Mouse (Mus musculus): Measurements from ENCODE around the gene Vwa8.

Gene Vwa8

GRCm38 (mm10) chr14:79109375-79109774 is 260.5 kb downstream of the Vwa8 start:
- DNase-seq = no peak

DNA sequence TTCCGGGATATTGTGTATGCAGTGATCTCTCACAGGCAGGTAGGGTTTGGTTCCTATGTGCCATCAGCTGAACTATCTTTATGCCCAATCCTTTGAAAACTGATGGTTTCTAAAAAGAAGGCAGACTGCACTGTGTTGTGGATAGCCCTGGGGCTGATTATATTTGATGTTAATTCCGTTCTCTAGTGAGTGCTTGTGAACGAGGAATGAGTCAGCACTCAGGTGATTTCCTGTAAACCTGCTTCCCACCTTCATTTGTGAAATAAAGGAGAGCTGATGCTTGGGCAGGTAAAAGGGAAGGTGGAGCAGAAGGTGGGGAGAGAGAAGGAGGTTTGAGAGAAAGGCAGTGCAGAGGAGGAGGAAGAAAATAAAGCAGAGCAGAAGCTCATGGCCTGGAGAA is 261.2 kb downstream of the Vwa8 start:
- no peak for DNase-seq

DNA sequence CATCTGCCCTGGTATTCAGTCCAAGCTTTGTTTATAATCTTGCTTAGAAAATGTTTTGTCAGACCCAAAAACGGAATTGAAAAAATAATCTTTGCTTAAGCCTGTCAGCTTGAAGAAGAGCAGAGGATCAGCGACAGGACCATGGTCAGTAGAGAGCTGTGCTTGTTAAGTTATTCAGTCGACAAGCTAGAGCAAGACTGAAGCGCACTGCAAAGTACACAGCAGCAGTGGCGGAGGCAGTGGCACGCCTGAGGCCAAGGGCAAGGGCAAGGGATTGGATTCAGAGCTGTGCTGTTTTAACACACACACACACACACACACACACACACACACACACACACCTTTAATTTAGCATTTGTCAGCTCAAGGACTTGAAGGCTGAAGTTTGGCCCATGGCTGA is 263.2 kb downstream of the Vwa8 start:
- no peak for DNase-seq

- no peak for DNase-seq
Observed at GRCm38 (mm10) chr14:79114526-79115383, 265.9 kb downstream of the Vwa8 start.

DNA sequence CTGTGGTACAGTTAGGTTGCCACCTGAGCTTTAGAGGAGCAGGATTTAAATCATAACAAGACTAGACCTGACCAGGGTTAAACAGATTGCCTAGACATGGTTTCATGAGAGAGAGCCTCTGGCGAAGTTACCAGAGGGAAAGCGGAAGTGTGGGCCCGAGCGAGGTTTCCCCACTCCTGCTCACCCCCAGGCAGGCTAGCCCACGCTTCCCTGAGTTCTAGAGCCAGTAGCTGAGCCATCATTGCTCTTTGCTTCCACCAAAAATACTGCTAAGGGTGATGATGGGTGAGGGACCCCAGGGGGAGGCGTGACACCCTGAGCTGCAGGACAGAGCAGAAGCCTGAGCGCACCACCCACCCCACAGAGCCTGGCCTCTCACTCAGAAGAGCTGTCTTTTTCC is 269.6 kb downstream of the Vwa8 start:
- DNase-seq = no peak

DNA sequence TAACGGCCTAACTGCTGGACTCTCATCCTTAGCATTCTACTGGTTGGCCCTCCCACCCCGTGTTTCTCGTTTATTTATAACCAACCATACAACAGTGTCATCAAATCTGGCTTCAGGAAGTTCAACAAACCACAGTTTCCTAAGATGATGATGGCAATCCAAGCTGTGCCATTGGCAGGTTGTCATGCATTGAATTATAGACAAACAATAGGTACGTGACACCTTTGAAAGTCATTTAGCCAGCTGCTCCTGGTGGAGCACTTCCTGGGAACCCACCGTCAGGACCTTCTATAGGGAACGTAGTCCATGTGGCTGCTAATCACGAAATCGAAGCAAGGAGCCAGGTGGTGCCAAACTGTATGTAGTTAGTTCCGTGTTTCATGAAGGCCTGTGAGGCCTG is 270.5 kb downstream of the Vwa8 start:
- DNase-seq = peak; percentile 47

- no peak for DNase-seq
Observed at GRCm38 (mm10) chr14:79120681-79121080, 271.8 kb downstream of the Vwa8 start.

GRCm38 (mm10) chr14:79123466-79123865 is 274.6 kb downstream of the Vwa8 start:
- no peak for DNase-seq

DNA sequence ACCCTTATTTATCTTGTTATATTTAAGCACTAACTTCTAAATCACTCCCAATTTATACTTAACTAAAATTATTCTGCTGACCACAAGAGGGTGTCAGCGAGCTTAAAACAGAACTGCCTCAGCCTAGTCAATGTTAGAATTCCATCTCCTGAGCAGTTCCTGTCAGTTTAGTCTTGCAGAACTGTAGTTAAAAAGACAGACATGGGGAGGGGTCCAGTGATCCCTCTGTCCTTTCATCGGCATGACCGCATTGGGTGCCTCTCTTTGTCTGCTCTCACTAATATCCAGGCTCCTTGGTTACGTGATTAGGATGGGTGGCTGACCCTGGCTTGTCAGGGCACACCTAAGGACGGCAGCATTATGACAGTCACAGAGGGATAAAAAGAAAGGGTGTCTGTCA is 275.8 kb downstream of the Vwa8 start:
- peak; percentile 67 for DNase-seq

DNA sequence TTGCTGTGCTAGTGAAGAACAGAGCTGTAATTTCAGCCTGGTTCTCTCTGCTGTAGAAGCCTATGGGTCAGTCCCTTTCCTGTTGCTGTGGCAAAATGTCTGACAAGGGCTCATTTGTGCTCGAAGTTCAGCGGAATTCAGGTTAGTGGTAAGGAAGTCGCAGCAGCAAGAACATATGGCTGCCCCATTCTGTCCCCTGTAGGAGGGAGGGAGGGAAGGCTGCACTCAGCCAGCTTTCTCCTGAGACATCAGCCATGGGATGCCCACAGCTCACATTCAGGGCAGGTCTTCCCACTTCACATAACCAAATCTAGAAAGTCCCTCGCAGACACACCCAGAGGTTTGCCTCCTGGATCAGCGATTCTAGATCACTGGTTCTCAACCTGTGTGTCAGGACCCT is 277.3 kb downstream of the Vwa8 start:
- DNase-seq = no peak

DNA sequence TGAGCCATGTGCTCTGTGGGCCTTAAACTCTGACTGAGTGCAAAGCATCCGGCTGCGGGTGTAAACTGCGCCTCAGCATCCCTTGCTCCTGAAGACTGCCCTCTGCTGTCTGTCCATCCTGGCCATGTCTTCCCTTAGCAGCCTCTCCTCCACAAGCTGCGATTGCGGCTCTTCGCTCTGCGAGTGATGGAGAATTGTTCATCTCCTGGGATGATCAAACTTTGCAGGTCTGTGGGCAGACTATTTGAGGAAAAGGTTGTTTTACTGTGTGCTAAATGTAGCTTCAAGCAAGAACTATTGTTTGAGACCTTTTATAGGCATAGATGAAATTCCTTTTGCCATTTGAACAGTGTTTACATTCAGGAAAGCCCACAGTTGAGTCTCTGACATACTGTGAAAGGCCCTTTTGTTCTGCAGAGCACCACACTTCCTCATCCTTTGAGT is 286.1 kb downstream of the Vwa8 start:
- peak; percentile 72 for DNase-seq

DNA sequence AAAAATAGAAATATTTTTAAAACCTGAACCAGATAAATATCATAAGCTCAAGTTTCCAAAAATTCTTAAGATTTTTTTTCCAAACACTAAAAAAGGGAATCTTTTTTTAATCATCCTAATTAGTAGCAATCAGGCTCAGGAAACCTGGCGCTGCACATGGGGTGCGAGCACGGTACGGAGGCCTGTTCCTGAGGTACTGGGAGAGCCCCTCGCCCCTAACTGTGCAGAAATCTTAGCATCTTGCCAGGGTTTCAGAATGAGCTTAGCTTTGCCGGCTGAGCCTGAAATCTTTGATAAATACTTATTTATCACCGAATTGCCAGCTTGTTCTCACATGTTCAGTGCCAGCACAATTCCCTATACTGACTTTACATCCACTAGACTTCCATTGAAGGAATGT is 286.6 kb downstream of the Vwa8 start:
- no peak for DNase-seq

- no peak for DNase-seq
Observed at GRCm38 (mm10) chr14:79136585-79136984, 287.7 kb downstream of the Vwa8 start.

DNA sequence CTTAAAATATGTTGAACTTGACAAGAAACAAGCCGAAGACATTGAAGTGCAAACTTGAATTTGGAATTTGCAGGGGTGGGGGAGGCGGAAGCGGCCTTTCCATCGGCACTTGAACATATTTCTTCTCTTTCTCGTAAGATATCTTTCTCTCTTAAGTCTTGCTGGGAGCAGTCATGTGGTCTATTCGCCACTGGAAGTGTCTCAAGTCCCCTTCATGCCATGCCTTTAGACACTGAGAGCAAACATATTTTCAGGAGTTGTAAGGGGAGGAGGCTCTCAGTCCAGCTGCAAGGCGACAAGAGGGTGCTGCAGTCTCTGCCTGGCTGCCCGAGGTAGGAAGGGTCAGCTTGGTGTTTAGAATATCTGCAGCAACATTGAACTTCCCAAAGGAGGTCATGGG is 288.2 kb downstream of the Vwa8 start:
- peak; percentile 57 for DNase-seq

DNA sequence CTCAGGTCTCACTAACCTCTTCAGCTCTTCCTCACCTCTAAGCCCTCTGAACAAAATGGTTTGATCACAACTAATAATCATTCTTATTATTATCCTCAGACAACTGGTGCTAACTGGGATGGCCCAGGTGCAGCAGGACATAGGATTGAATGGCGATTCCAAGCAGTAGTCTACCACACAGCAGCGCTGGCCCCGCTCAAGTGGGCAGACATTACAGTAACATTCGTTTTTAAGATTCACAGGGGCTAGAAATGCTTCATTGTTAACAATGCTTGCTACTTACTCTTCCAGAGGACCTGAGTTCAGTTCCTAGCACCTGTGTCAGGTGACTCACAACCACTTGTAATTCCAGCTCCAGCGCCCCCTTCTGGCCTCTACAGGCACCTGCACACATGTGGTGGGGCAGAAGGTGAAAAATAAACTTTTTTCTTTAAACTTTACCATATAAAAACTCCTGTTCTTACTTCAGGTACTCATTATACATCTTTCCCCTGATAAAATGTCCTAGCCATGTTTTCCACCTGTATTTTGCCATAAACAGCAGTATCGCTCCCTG is 290.3 kb downstream of the Vwa8 start:
- no peak for DNase-seq

DNA sequence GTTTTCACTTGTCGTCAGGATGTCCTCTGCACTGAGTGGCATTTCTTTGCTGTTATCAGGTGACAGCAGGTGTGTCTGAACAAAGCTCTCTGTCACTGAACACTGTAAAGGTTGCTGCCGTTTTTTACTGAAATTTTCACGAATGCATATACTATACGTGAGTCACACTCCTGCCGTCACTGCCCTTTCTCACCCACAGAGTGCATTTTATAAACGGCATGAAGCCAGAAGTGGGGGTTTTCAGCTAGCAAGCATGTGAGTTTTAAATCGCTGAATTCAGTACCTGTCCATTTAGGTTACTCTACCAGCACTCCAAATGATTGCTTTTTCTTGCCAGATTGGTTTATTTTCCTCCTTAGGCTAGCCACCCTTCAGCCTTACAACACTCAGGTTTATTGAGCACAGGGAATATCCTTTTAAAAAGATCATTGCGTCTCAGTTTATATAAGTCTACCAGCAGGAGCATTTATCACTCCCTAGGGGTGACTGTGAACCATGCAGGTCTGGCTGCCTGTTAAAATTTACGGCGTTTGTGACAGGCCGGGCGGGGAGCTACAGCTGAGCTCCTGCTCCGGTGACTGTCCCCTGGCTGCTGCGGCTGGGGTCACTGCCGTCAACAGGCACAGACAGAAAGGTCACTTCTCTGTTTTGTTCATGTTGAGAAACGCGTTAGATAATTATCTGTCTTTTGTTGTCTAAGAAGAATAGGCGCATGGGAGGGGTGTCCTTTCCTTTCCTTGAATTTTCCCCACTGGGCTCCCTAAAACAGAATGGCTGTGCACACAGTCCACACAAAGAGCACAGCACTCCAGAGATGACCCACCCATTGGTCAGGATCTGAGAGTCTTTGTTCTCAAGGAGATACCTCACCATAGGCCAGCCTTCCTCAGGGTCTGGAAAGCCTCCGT is 291.3 kb downstream of the Vwa8 start:
- peak; percentile 59 for DNase-seq

- DNase-seq = peak; percentile 39
Observed at GRCm38 (mm10) chr14:79140826-79141219, 292.0 kb downstream of the Vwa8 start.

- no peak for DNase-seq
Observed at GRCm38 (mm10) chr14:79142342-79142741, 293.5 kb downstream of the Vwa8 start.

- DNase-seq = no peak
Observed at GRCm38 (mm10) chr14:79143696-79144095, 294.8 kb downstream of the Vwa8 start.

DNA sequence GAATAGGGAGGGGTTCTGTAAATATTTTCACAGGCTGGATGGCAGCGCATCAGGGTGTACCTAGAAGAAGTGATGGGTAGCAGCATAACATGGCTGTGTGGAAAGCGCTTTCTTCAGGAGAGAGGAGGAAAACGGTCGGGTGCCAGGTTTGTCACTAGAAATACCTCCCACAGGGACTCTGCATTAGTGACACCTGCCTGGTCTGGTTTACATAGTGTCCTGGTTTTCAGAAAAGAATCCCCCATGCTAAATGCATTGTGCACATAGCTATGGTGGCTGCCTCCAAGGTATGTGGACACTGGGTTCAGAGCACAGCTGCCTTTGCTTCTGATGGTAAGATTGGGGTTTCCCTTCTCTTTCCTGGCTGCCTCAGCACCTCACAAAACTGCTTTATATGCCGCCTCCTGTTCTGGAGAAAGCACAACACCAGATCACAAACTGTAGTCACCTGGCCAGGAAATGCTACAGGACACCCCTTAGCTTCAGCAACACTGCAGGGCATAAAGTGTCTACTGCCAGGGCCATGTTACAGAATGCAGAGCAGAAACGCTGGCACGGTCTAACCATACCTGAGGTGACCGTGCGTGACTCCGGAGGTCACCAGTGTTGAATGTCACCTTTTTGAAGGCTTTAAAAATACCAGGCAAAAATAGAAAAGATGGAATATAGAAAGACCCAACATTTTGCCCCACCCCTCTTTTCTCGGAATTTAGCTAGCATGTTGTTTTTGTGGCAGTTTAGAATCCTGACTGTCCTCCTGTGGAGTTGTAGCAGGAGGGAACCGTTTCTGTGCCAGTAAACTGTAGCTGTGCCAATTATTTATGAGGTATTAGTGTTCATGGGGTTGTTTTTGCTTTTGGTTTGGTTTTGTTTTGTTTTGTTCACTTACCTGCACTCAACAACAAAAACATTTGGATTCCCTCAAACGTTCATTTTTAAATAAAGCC is 295.7 kb downstream of the Vwa8 start:
- DNase-seq = no peak

DNA sequence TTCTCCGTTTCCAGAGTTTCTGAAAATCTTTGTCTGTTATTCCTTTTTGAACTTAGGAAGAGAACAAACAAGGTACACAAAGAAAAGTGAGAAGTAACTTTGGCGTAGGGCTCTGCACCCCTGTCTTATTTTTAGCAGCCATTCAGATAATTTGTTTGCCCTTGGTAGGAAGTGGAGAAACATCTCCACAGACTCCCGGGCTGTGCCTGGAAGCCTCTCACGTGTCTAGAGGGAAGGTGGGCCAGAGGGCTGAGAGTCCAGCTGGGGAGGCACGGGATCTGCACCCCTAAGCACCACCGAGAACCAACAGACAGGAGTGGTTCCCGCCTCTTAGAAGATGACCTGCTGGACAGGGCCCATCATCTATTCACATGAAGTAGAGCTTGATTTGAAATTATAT is 302.9 kb downstream of the Vwa8 start:
- DNase-seq = no peak

DNA sequence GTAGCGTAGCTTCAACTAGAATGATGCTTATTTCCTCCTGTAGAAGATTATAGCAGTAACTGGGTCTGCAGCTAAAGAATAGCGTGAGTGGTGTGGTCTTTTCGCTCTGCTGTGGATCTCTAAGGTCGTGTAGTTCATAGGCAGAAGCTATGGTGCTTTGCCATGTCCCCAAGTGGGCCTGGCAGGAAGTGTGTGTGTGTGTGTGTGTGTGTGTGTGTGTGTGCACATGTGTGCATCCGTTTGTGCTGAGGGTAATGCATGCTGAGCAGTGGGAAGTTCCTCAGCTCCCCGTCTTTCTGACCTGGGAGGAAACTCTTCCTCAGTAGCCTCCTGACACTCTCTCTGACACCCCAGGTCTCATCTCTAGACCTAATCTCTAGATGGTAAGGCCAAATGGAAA is 305.0 kb downstream of the Vwa8 start:
- peak; percentile 48 for DNase-seq
